Mouse (Mus musculus): ENCODE measurements around the gene Arl14ep. TPM values are rescaled to one million over a fixed set of nuclear protein-coding genes. Genes with fewer than 3 reads are reported as not detected.

Arl14ep gene
- polyA plus RNA-seq, 1 experiment from 2014 or later: 30.6 TPM

- peaks cover 3% of the 10 kb centered on the region; the same call in 1 of the 2 replicates for H3K27me3 ChIP-seq (replicated peaks)
- WGBS: 71% methylated on average over 6 of the region's 6 CpGs
- H3K4me3 ChIP-seq: no peak overlapping the region
- H3K4me1 ChIP-seq (replicated peaks): peaks cover 3% of the 10 kb centered on the region
- H3K4me2 ChIP-seq: no peak overlapping the region
- H3K36me3 ChIP-seq: no peaks in the 10 kb centered on the region
- no peaks in the 10 kb centered on the region for H3K9me3 ChIP-seq (replicated peaks)
- no peak overlapping the region for H3K9ac ChIP-seq
- no peak overlapping the region for H3K27ac ChIP-seq (ENCODE audit: poor library complexity, severe bottlenecking)
- ATAC-seq (ENCODE audit: insufficient number of reproducible peaks, low FRiP score): no peak
Observed at GRCm38 (mm10) chr2:106954975-106955374, 19.2 kb downstream of the Arl14ep start.

- Histone ChIP-seq H3K4me1 (replicated peaks) (no peaks in the 10 kb centered on the region), H3K9me3 (replicated peaks) (no peaks in the 10 kb centered on the region; the same call in 1 of the 2 replicates), H3K4me2 (no peak overlapping the region), H3K27me3 (replicated peaks) (no peaks in the 10 kb centered on the region), H3K36me3 (no peaks in the 10 kb centered on the region), H3K4me3 (no peak overlapping the region), H3K27ac (ENCODE audit: poor library complexity, severe bottlenecking) (no peak overlapping the region), H3K9ac (no peak overlapping the region)
- no peak for ATAC-seq (ENCODE audit: insufficient number of reproducible peaks, low FRiP score)
- WGBS: 87% methylated on average over 1 of the region's 1 CpGs
Observed at GRCm38 (mm10) chr2:106942451-106942850, 31.8 kb downstream of the Arl14ep start.

GRCm38 (mm10) chr2:106935681-106936080 lies 38.5 kb downstream of the Arl14ep start:
- Histone ChIP-seq H3K36me3 (no peaks in the 10 kb centered on the region), H3K4me1 (replicated peaks) (0 out of 2 replicates have a peak, but pooled peaks cover 1% of the 10 kb centered on the region), H3K4me2 (no peak overlapping the region), H3K9ac (no peak overlapping the region), H3K27me3 (replicated peaks) (no peaks in the 10 kb centered on the region), H3K27ac (ENCODE audit: poor library complexity, severe bottlenecking) (no peak overlapping the region), H3K9me3 (replicated peaks) (no peaks in the 10 kb centered on the region; the same call in 1 of the 2 replicates), H3K4me3 (no peak overlapping the region)
- ATAC-seq (ENCODE audit: insufficient number of reproducible peaks, low FRiP score): no peak
- WGBS: 73% methylated on average over 2 of the region's 2 CpGs

- Histone ChIP-seq H3K9ac (no peak overlapping the region), H3K4me1 (replicated peaks) (0 out of 2 replicates have a peak, but pooled peaks cover 6% of the 10 kb centered on the region), H3K27ac (ENCODE audit: poor library complexity, severe bottlenecking) (no peak overlapping the region), H3K27me3 (replicated peaks) (no peaks in the 10 kb centered on the region), H3K4me2 (no peak overlapping the region), H3K36me3 (no peaks in the 10 kb centered on the region), H3K4me3 (no peak overlapping the region), H3K9me3 (replicated peaks) (no peaks in the 10 kb centered on the region)
- WGBS: 83% methylated on average over 3 of the region's 3 CpGs
- no peak for ATAC-seq (ENCODE audit: insufficient number of reproducible peaks, low FRiP score)
Observed at GRCm38 (mm10) chr2:106929906-106930305, 44.3 kb downstream of the Arl14ep start.

Other genes with a start within 250 kb of the Arl14ep start
- not detected in 2 replicates for gene Fshb, start 85.2 kb upstream of the Arl14ep start, polyA plus RNA-seq (2016; fragmentation: Nextera tagmentation; extraction: Ambion mirVana)

Measured in heart, embryonic 12.5 days (tissue).